Mouse (Mus musculus): ENCODE results near the gene Hid1. TPM values are rescaled to one million over a fixed set of nuclear protein-coding genes. Genes with fewer than 3 reads are reported as not detected.

Gene Hid1
- 17.8 and 18.3 TPM in 2 replicates for polyA plus RNA-seq (2014; fragmentation: Nextera tagmentation; extraction: Ambion mirVana)

DNA sequence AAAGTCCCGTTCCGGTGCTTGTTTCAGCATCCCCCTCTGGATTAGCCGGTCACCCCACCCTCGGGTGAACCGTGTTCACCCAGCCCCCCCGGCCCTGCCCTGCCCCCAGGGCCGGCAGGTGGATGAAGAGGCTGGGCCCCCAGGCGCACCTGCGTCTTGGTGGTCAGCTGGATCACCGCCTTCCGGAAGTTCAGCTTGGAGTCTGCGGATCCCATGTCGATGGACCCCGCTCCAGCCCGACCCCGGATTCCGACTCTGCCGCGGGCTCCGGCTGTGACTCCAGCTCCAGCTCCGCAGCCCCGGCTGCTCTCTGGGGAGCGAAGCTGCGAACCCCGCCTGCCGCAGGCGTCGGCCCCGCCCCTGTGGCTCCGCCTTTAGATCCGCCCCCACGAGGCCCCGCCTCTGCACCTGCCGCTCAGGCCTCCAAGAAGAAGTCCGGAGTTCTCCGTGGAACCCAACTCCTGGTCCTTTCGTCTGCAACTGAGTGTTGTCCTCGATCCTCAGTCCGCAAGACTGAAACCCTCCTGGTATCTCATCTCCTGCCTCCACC lies at the start of gene Hid1:
Hid1 (minus strand) TSS at position 362 of the 550 bp plus-strand sequence.
- DNase-seq (ENCODE audit: low spot score, missing footprints) (peak; percentile 97), ATAC-seq (ENCODE audit: low FRiP score) (peak; percentile 83)
- Histone ChIP-seq H3K9me3 (ENCODE audit: control insufficient read depth, low read length) (no peaks in the 10 kb centered on the region), H3K36me3 (ENCODE audit: control insufficient read depth, insufficient read depth, low read length) (no peaks in the 10 kb centered on the region), H3K27ac (ENCODE audit: low read depth, low read length) (peak within 1 kb of the TSS; percentile 44), H3K27me3 (ENCODE audit: control insufficient read depth, insufficient read depth, low read length) (no peaks in the 10 kb centered on the region; the same call in 1 of the 2 replicates), H3K9ac (ENCODE audit: low read length) (peak within 1 kb of the TSS; percentile 64), H3K4me3 (ENCODE audit: low read depth, low read length) (peak within 1 kb of the TSS; percentile 68), H3K4me1 (ENCODE audit: control insufficient read depth, insufficient read depth, low read length) (peaks cover 12% of the 10 kb centered on the region), H3K4me2 (peak within 1 kb of the TSS; percentile 97)
- WGBS: under 1% methylated on average over 38 of the region's 39 CpGs

DNA sequence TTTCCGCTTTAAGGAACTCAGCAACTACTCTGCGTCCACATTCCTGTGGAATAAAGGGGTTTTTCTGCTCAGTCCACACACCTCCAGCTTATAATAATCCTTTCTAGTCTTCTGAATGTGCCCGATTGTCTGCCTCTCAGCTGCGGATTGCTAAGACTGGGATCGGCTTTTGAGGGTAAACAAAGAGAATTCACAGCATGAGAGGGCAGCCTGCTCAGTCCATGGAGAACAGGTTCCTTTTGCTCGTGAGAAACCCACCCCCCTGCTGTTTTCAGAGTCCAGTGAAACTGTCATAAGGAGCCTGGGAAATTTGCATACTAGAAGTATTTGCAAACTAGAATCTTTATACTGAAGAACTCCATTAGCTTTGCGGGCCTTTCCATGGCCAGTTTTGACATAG lies 42.0 kb upstream of the Hid1 start:
- H3K4me2 ChIP-seq: peak overlapping the region; percentile 28; the same call in 1 of the 2 replicates
- H3K27me3 ChIP-seq (ENCODE audit: control insufficient read depth, insufficient read depth, low read length): no peaks in the 10 kb centered on the region
- peaks cover 57% of the 10 kb centered on the region for H3K4me1 ChIP-seq (ENCODE audit: control insufficient read depth, insufficient read depth, low read length)
- H3K27ac ChIP-seq (ENCODE audit: low read depth, low read length): peak overlapping the region; percentile 95
- H3K4me3 ChIP-seq (ENCODE audit: low read depth, low read length): no peak overlapping the region
- H3K9ac ChIP-seq (ENCODE audit: low read length): peak overlapping the region; percentile 13
- DNase-seq (ENCODE audit: low spot score, missing footprints) (peak; percentile 93), ATAC-seq (ENCODE audit: low FRiP score) (peak; percentile 54)
- H3K9me3 ChIP-seq (ENCODE audit: control insufficient read depth, low read length): no peaks in the 10 kb centered on the region
- peaks cover 6% of the 10 kb centered on the region for H3K36me3 ChIP-seq (ENCODE audit: control insufficient read depth, insufficient read depth, low read length)
- WGBS: 18% methylated on average over 7 of the region's 7 CpGs

DNA sequence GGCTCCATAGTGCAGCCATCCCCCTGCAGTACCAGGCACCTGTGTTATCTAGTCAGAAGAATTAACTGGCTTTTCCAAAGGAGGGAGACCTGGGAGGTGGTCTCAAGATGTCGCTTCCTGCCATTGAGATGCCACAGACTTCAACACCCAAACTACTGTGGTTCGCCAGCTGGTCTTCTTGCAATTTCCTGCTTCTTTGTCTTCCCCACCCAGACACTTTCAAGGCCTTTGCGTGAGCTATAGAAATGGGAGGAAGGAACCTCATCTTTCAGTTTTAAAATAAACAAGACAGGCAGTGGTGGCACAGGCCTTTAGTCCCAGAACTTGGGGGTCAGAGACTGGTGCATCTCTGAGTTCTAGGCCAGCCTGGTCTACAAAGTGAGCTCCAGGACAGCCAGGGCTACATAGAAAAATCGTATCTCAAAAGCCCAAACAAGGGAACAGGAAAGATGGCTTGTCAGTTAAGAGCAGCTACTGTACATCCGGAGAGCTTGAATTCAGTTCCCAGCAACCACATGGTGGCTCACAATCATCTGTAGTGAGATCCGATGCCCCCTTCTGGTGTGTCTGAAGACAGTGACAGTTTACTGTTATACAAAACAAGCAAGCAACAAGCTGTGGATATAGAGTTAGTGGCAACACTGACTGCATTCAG lies 40.8 kb upstream of the Hid1 start:
- no peaks in the 10 kb centered on the region for H3K27me3 ChIP-seq (ENCODE audit: control insufficient read depth, insufficient read depth, low read length)
- 79% methylated on average over 6 of the region's 6 CpGs for WGBS
- no peak overlapping the region for H3K4me3 ChIP-seq (ENCODE audit: low read depth, low read length)
- peak overlapping the region; percentile 6; the same call in 1 of the 2 replicates for H3K4me2 ChIP-seq
- peak overlapping the region; percentile 95 for H3K27ac ChIP-seq (ENCODE audit: low read depth, low read length)
- ATAC-seq (ENCODE audit: low FRiP score): no peak
- H3K9me3 ChIP-seq (ENCODE audit: control insufficient read depth, low read length): no peaks in the 10 kb centered on the region
- peaks cover 59% of the 10 kb centered on the region for H3K4me1 ChIP-seq (ENCODE audit: control insufficient read depth, insufficient read depth, low read length)
- peak overlapping the region; percentile 13 for H3K9ac ChIP-seq (ENCODE audit: low read length)
- no peak for DNase-seq (ENCODE audit: low spot score, missing footprints)
- H3K36me3 ChIP-seq (ENCODE audit: control insufficient read depth, insufficient read depth, low read length): peaks cover 6% of the 10 kb centered on the region

DNA sequence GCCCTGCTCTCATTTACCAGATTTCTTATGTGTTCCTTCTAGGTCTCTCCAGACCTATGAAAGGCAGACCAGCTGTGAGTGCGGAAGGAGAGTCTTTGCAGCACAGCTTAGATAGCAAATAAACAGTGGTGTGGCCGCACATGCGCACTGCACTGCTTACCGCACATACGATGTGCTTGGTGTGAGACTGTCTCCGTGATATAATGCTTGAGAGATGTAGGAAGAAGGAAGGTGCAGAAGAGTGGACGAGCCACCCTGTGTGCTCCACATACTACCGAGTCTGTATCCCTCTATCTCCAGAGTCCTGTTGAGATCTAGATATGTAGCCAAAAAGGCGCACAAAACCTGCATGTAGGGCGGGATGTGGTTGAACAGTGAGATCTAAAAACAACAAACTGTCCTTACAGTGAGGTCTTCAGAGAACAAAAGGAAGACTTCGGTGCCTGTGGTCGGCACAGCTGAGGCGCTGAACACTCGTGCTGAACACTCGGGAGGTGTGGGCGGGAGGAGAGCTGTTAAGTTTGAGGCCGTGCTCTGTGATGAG lies 39.4 kb upstream of the Hid1 start:
- no peak overlapping the region for H3K27ac ChIP-seq (ENCODE audit: low read depth, low read length)
- no peak for ATAC-seq (ENCODE audit: low FRiP score)

DNA sequence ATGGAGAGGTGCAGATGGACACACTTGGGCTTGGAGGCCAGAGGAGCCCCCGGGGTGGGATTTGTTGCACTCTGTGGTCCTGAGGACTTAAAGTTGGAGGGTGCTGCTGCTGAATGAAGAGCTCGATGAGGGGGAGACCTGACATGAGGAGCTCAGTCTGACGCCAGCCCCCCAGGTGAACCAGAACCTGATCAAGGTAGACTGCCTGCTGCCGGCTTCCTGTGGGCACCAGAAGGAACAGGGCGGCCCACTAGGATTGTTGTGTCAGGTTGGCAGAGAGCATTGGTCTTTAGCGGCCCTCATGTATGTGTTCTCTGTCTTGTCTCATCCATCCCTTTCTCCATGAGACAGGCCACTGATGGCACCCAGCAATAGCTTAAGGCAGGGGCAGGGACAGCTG lies 38.2 kb upstream of the Hid1 start:
- H3K9me3 ChIP-seq (ENCODE audit: control insufficient read depth, low read length): no peaks in the 10 kb centered on the region
- peaks cover 40% of the 10 kb centered on the region for H3K4me1 ChIP-seq (ENCODE audit: control insufficient read depth, insufficient read depth, low read length)
- no peaks in the 10 kb centered on the region for H3K27me3 ChIP-seq (ENCODE audit: control insufficient read depth, insufficient read depth, low read length)
- no peak overlapping the region for H3K4me2 ChIP-seq
- H3K27ac ChIP-seq (ENCODE audit: low read depth, low read length): no peak overlapping the region
- ATAC-seq (ENCODE audit: low FRiP score) (no peak), DNase-seq (ENCODE audit: low spot score, missing footprints) (no peak)
- no peak overlapping the region for H3K4me3 ChIP-seq (ENCODE audit: low read depth, low read length)
- 96% methylated on average over 6 of the region's 6 CpGs for WGBS
- no peak overlapping the region for H3K9ac ChIP-seq (ENCODE audit: low read length)
- H3K36me3 ChIP-seq (ENCODE audit: control insufficient read depth, insufficient read depth, low read length): peaks cover 6% of the 10 kb centered on the region

More for the DNA sequence above, 39.4 kb upstream of the Hid1 start:
- no peak overlapping the region for H3K9ac ChIP-seq (ENCODE audit: low read length)
- peaks cover 52% of the 10 kb centered on the region for H3K4me1 ChIP-seq (ENCODE audit: control insufficient read depth, insufficient read depth, low read length)
- H3K4me2 ChIP-seq: no peak overlapping the region
- H3K9me3 ChIP-seq (ENCODE audit: control insufficient read depth, low read length): no peaks in the 10 kb centered on the region
- H3K4me3 ChIP-seq (ENCODE audit: low read depth, low read length): no peak overlapping the region
- H3K27me3 ChIP-seq (ENCODE audit: control insufficient read depth, insufficient read depth, low read length): no peaks in the 10 kb centered on the region
- H3K36me3 ChIP-seq (ENCODE audit: control insufficient read depth, insufficient read depth, low read length): peaks cover 6% of the 10 kb centered on the region
- DNase-seq (ENCODE audit: low spot score, missing footprints): no peak
- 96% methylated on average over 17 of the region's 17 CpGs for WGBS

DNA sequence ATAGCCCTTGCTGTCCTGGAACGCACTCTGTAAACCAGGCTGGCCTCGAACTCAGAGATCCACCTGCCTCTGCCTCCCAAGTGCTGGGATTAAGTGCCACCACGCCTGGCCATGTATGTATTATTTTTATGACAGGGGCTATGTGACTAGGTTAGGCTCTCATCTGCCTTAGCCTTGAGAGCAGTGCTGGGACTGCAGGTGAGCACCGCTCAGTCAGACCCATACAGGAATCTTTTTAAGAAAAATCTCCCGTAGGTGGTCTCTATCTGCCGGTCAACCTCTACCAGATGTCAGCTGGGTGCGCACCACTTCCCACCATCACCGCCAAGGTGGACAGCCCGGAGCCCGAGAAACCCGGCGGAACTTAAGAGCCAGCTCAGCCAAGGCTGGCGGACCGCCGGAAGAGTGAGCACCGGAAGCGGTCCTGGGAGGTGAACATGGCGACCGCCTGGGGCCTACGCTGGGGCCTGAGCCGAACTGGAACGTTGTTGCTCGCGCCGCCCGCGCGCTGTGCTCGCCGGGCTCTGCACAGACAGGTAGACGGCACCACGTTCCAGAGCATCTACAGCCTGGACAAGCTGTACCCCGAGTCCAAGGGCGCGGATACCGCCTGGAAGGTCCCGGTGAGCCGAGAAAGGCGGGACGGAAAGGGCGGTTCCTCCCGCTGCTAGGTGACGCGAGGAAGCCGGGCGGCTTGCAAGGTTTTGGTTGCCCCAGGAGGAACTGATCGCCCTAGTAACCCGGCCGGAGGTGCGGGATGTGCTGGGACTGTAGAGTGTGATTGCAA lies 36.0 kb upstream of the Hid1 start, which contains the start of gene Mrpl58:
Mrpl58 (plus strand) TSS at position 415 of the 787 bp plus-strand sequence.
- no peaks in the 10 kb centered on the region for H3K9me3 ChIP-seq (ENCODE audit: control insufficient read depth, low read length)
- H3K4me3 ChIP-seq (ENCODE audit: low read depth, low read length): peak within 1 kb of the TSS; percentile 76
- peaks cover 18% of the 10 kb centered on the region for H3K4me1 ChIP-seq (ENCODE audit: control insufficient read depth, insufficient read depth, low read length)
- no peaks in the 10 kb centered on the region for H3K27me3 ChIP-seq (ENCODE audit: control insufficient read depth, insufficient read depth, low read length)
- WGBS: 3% methylated on average over 50 of the region's 50 CpGs
- H3K36me3 ChIP-seq (ENCODE audit: control insufficient read depth, insufficient read depth, low read length): peaks cover 6% of the 10 kb centered on the region
- H3K9ac ChIP-seq (ENCODE audit: low read length): peak within 1 kb of the TSS; percentile 90
- peak within 1 kb of the TSS; percentile 62 for H3K27ac ChIP-seq (ENCODE audit: low read depth, low read length)
- peak; percentile 90 for ATAC-seq (ENCODE audit: low FRiP score)
- H3K4me2 ChIP-seq: peak within 1 kb of the TSS; percentile 90
- peak; percentile 98 for DNase-seq (ENCODE audit: low spot score, missing footprints)

DNA sequence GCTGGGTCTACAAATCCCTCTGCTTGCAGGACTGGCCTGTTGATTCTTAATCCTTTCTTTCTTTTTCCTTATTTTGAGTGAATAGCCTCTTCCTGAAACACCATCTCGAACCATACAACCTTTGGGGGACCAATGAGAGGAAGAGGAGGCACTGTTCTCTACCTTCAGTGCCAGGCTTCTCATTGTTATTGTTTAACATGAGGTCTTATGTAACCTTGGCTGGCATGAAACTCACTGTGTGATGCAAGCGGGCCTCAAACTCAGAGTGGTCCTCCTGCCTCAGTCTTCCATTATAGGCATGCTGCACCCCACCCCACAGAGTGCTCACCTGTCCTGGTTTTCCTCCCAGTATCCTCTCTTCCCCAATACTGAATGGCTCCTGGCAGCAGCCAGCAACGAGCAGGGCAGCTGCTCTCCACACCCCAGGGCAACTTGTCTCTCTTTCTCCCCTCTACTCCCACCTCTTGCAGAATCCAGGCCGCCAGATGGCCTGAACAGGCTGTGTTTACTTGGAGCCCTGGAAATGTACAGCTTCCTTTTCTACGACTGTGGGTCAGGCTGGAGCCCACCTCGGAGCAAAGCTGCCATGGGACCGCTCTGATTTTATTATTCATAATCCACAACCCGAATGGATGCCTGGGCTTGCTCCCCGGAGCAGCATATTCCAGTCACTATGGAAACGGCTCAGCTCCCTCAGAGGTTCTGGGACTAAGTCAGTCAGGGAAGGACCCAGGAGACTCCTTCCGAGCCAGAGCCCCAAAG lies 33.3 kb upstream of the Hid1 start:
- Histone ChIP-seq H3K4me2 (peak overlapping the region; percentile 7; the same call in 1 of the 2 replicates), H3K27me3 (ENCODE audit: control insufficient read depth, insufficient read depth, low read length) (no peaks in the 10 kb centered on the region), H3K9ac (ENCODE audit: low read length) (no peak overlapping the region), H3K27ac (ENCODE audit: low read depth, low read length) (peak overlapping the region; percentile 77), H3K36me3 (ENCODE audit: control insufficient read depth, insufficient read depth, low read length) (no peaks in the 10 kb centered on the region; the same call in 1 of the 2 replicates), H3K4me3 (ENCODE audit: low read depth, low read length) (no peak overlapping the region), H3K9me3 (ENCODE audit: control insufficient read depth, low read length) (no peaks in the 10 kb centered on the region), H3K4me1 (ENCODE audit: control insufficient read depth, insufficient read depth, low read length) (peaks cover 11% of the 10 kb centered on the region)
- ATAC-seq (ENCODE audit: low FRiP score): peak; percentile 26; the same call in 1 of the 2 replicates
- no peak for DNase-seq (ENCODE audit: low spot score, missing footprints)
- WGBS: 45% methylated on average over 11 of the region's 11 CpGs

DNA sequence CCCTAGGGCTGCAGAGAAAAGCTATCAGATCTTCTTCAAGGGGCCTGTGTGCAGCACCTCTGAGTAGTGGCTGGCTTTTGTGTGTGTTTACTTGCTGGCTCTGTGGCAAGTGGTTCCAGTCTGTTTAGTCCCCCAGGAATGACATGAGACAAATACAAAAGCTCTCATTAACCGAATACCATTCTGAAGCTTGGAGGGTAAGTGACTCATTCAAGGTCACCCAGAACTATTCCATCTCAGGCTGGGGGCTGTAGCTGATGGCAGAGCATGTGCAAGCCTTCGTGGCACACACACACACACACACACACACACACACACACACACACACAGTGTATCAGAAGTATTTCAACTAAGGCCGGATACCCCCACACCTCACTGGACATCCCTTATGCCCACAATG lies 32.6 kb upstream of the Hid1 start:
- Histone ChIP-seq H3K9me3 (ENCODE audit: control insufficient read depth, low read length) (no peaks in the 10 kb centered on the region), H3K4me3 (ENCODE audit: low read depth, low read length) (no peak overlapping the region), H3K9ac (ENCODE audit: low read length) (no peak overlapping the region), H3K27ac (ENCODE audit: low read depth, low read length) (peak overlapping the region; percentile 77; the same call in 1 of the 2 replicates), H3K4me2 (no peak overlapping the region), H3K4me1 (ENCODE audit: control insufficient read depth, insufficient read depth, low read length) (peaks cover 10% of the 10 kb centered on the region), H3K36me3 (ENCODE audit: control insufficient read depth, insufficient read depth, low read length) (no peaks in the 10 kb centered on the region), H3K27me3 (ENCODE audit: control insufficient read depth, insufficient read depth, low read length) (no peaks in the 10 kb centered on the region)
- DNase-seq (ENCODE audit: low spot score, missing footprints): no peak
- ATAC-seq (ENCODE audit: low FRiP score): no peak
- 92% methylated on average over 3 of the region's 3 CpGs for WGBS
